Mouse (Mus musculus) intestine, embryonic 14.5 days (tissue): Measurements from ENCODE around the gene Chrd. TPM values are rescaled to one million over a fixed set of nuclear protein-coding genes. Genes with fewer than 3 reads are reported as not detected.

ENCODE experiments used
- ATAC-seq: fragments of 200-750 bp; cut with Nextera tagmentation; replicated peaks from 2 replicates; pipeline ENCODE4 v1.8.0; 2017; ENCODE audit warnings: low read depth, moderate number of reproducible peaks, moderate TSS enrichment, moderate library complexity; ENCODE audit not compliant: low FRiP score, low TSS enrichment
- DNase-seq: peaks from one replicate; pipeline ENCODE4 v3.0.0-alpha.2; 2018; ENCODE audit warnings: low spot score
- H3K27ac ChIP-seq: fragments of 300-500 bp; sonication (generic); 2 replicates; pipeline ENCODE4 v1.5.1; 2014; ENCODE audit warnings: low read depth, mild to moderate bottlenecking, control low read depth
- H3K27me3 ChIP-seq: fragments of 300-500 bp; sonication (generic); replicated peaks from 2 replicates; pipeline ENCODE4 v1.6.1; 2014; ENCODE audit warnings: low read length, control low read depth; ENCODE audit not compliant: control insufficient read depth, insufficient read depth
- H3K36me3 ChIP-seq: fragments of 300-500 bp; sonication (generic); 2 replicates; pipeline ENCODE4 v1.6.1; 2014; ENCODE audit warnings: low read length, control low read depth; ENCODE audit not compliant: control insufficient read depth, insufficient read depth
- H3K4me1 ChIP-seq: fragments of 300-500 bp; sonication (generic); replicated peaks from 2 replicates; pipeline ENCODE4 v1.6.1; 2014; ENCODE audit warnings: low read length, control low read depth, mixed read lengths; ENCODE audit not compliant: control insufficient read depth, insufficient read depth
- H3K4me2 ChIP-seq: fragments of 300-500 bp; sonication (generic); 2 replicates; pipeline ENCODE4 v1.6.1; 2014; ENCODE audit warnings: low read length
- H3K4me3 ChIP-seq: fragments of 300-500 bp; sonication (generic); 2 replicates; pipeline ENCODE4 v1.5.1; 2014; ENCODE audit warnings: low read depth, low read length, control low read depth, mixed read lengths
- H3K9ac ChIP-seq: fragments of 300-500 bp; sonication (generic); 2 replicates; pipeline ENCODE4 v1.6.1; 2014; ENCODE audit warnings: mild to moderate bottlenecking, low read length
- H3K9me3 ChIP-seq: fragments of 300-500 bp; sonication (generic); 2 replicates; pipeline ENCODE4 v1.6.1; 2016; ENCODE audit warnings: low read length, control low read depth; ENCODE audit not compliant: control insufficient read depth
- WGBS: fragments of 180-500 bp; shearing (Covaris S2); extraction: QIAGEN DNeasy Blood & Tissue Kit; methylation state at CpG from one replicate; pipeline ENCODE4 v1.1.7; 2014; 5-methylcytosine and 5-hydroxymethylcytosine counted together
- polyA plus RNA-seq: library from polyadenylated mRNA; unstranded; fragments of >200 nt; fragmentation: Nextera tagmentation; extraction: Ambion mirVana; gene quantifications from 2 replicates; pipeline ENCODE4 v1.2.1, GENCODE M21; 2014

Gene Chrd
- polyA plus RNA-seq, 1 experiment from 2014 or later = 4.2 TPM

- Histone ChIP-seq H3K4me3 (peak overlapping the region; percentile 61), H3K36me3 (peaks cover 35% of the 10 kb centered on the region), H3K4me1 (peaks cover 20% of the 10 kb centered on the region), H3K4me2 (peak overlapping the region; percentile 86), H3K27ac (peak overlapping the region; percentile 95), H3K9ac (peak overlapping the region; percentile 65), H3K9me3 (no peaks in the 10 kb centered on the region), H3K27me3 (no peaks in the 10 kb centered on the region)
- ATAC-seq = no peak
- no peak for DNase-seq
- WGBS = 1% methylated on average over 12 of the region's 12 CpGs
These were observed 17.4 kb upstream of the Chrd start for GRCm38 (mm10) chr16:20715566-20715965.

DNA sequence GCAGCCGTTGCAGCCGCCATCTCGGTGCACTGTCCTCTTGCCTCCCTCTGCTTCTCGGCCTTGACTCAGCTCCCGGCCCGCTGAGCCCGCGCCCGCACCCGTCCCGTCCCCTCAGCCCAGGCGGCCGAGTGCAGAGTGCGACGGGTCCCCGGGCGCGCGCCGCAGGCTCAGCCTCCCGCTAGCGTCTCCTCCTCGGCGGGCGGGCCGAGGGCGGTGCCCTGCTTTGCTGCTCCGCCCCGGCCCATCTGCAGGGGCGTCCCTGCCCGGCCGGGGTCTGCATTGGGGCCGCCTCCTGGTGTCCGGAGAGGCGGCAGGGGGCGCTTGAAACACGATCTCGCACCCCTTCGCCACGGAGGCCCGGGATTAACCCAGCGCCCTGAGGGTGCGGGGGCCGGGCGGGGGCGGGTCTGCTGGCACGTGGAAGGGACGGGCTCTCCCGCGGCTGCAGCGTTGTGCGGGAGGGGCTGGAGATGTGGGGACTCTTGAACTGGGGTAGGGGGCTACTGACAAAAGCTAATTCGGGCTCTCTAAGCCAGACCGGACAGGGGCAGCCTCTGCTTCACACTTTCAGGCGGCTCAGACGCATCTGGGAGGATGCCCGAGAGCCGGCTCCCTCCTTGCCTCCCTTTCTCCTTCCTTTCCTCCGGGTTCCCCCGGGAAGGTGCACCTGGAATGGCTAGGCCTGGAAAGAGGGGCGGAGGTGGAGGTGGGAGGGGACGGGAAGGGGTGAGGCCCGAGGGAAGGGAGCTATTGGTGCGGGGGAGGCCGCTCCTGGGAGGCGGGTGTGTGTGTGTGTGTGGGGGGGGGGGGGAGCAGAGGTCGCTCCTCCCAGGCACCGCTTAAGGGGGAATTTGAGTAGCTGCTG, 16.7 kb upstream of the Chrd start:
- under 1% methylated on average over 63 of the region's 68 CpGs for WGBS
- Histone ChIP-seq H3K36me3 (peaks cover 39% of the 10 kb centered on the region), H3K27me3 (no peaks in the 10 kb centered on the region), H3K9me3 (no peaks in the 10 kb centered on the region), H3K4me3 (peak overlapping the region; percentile 61), H3K9ac (peak overlapping the region; percentile 65), H3K4me2 (peak overlapping the region; percentile 86), H3K27ac (peak overlapping the region; percentile 95), H3K4me1 (peaks cover 20% of the 10 kb centered on the region)
- peak; percentile 93 for DNase-seq
- ATAC-seq = peak; percentile 84

DNA sequence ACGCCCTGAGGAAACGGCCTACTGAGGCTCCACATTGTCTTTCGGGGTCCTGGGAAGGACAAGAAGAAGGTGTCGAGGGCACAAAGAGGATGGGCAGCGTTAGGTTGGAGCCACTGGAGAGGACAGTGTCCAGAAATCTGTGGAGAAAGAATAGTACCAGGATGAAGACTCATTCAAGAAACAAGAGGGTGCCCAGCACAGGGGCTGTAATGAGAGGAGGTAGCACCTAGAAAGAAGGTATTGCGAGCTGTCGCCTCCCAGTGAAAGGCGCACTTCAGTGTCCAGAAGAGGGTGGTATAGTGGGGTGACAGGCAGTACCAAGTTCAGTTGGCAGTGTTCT, 16.1 kb upstream of the Chrd start:
- H3K9ac ChIP-seq = peak overlapping the region; percentile 65
- H3K36me3 ChIP-seq = peaks cover 39% of the 10 kb centered on the region
- 0% methylated on average over 8 of the region's 8 CpGs for WGBS
- ATAC-seq (no peak), DNase-seq (no peak)
- peak overlapping the region; percentile 86 for H3K4me2 ChIP-seq
- H3K27me3 ChIP-seq = no peaks in the 10 kb centered on the region
- H3K27ac ChIP-seq = peak overlapping the region; percentile 95
- H3K9me3 ChIP-seq = no peaks in the 10 kb centered on the region
- H3K4me1 ChIP-seq = peaks cover 20% of the 10 kb centered on the region
- peak overlapping the region; percentile 61 for H3K4me3 ChIP-seq

- peaks cover 20% of the 10 kb centered on the region for H3K4me1 ChIP-seq
- peak; percentile 86 for ATAC-seq
- H3K4me3 ChIP-seq = peak within 1 kb of the TSS; percentile 61
- DNase-seq = peak; percentile 97
- under 1% methylated on average over 62 of the region's 62 CpGs for WGBS
- H3K27ac ChIP-seq = peak within 1 kb of the TSS; percentile 95
- H3K4me2 ChIP-seq = peak within 1 kb of the TSS; percentile 86
- H3K36me3 ChIP-seq = peaks cover 39% of the 10 kb centered on the region
- peak within 1 kb of the TSS; percentile 65 for H3K9ac ChIP-seq
- H3K9me3 ChIP-seq = no peaks in the 10 kb centered on the region
- H3K27me3 ChIP-seq = no peaks in the 10 kb centered on the region
These were observed 15.5 kb upstream of the Chrd start, which contains the start of the genes Polr2h and Clcn2 for GRCm38 (mm10) chr16:20717181-20717977. Gene Polr2h (plus strand): TSS chr16:20717665. Gene Clcn2 (minus strand): TSS chr16:20717746.

- peak overlapping the region; percentile 65 for H3K9ac ChIP-seq
- 4% methylated on average over 18 of the region's 18 CpGs for WGBS
These were observed 14.8 kb upstream of the Chrd start for GRCm38 (mm10) chr16:20717978-20718670.

GRCm38 (mm10) chr16:20721808-20722207, 11.1 kb upstream of the Chrd start:
- H3K36me3 ChIP-seq = peaks cover 32% of the 10 kb centered on the region
- no peak overlapping the region for H3K27ac ChIP-seq
- H3K9ac ChIP-seq = no peak overlapping the region
- peaks cover 9% of the 10 kb centered on the region for H3K4me1 ChIP-seq
- DNase-seq (no peak), ATAC-seq (no peak)
- no peaks in the 10 kb centered on the region for H3K27me3 ChIP-seq
- H3K9me3 ChIP-seq = no peaks in the 10 kb centered on the region
- no peak overlapping the region for H3K4me2 ChIP-seq
- no peak overlapping the region for H3K4me3 ChIP-seq
- WGBS = 85% methylated on average over 10 of the region's 10 CpGs

More at GRCm38 (mm10) chr16:20717978-20718670, 14.8 kb upstream of the Chrd start:
- peak; percentile 32 for ATAC-seq
- Histone ChIP-seq H3K9me3 (no peaks in the 10 kb centered on the region), H3K36me3 (peaks cover 36% of the 10 kb centered on the region), H3K27me3 (no peaks in the 10 kb centered on the region), H3K4me3 (peak overlapping the region; percentile 61), H3K27ac (peak overlapping the region; percentile 95), H3K4me2 (peak overlapping the region; percentile 86), H3K4me1 (peaks cover 20% of the 10 kb centered on the region)
- DNase-seq = no peak

- H3K4me3 ChIP-seq = no peak overlapping the region
- no peaks in the 10 kb centered on the region for H3K9me3 ChIP-seq
- H3K27me3 ChIP-seq = no peaks in the 10 kb centered on the region
- H3K4me2 ChIP-seq = no peak overlapping the region
- ATAC-seq (no peak), DNase-seq (no peak)
- no peak overlapping the region for H3K27ac ChIP-seq
- 56% methylated on average over 4 of the region's 4 CpGs for WGBS
- H3K9ac ChIP-seq = no peak overlapping the region
- H3K36me3 ChIP-seq = peaks cover 32% of the 10 kb centered on the region
- H3K4me1 ChIP-seq = peaks cover 7% of the 10 kb centered on the region
These were observed 10.2 kb upstream of the Chrd start for GRCm38 (mm10) chr16:20722736-20723135.

DNA sequence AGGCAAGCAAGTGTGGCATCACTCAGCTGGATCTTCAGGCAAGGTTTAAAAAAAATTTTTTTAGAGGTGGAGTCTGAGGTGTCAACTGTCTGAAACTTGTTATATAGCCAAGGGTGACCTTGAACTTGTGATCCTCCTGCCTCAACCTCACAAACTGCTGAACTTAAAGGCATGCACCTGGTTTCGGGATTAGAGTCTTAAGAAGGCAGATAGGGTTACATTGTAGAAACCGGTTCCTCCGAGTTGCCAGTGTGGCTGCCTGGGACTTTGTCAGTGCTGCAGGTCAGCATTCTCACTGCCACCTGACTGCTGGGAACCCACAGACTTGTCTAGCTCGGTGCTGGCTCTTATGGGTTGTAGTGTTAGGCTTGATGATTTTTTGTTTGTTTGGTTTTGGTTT, 9.7 kb upstream of the Chrd start:
- Histone ChIP-seq H3K4me3 (no peak overlapping the region), H3K4me2 (no peak overlapping the region), H3K27ac (no peak overlapping the region), H3K36me3 (peaks cover 32% of the 10 kb centered on the region), H3K9ac (no peak overlapping the region), H3K9me3 (no peaks in the 10 kb centered on the region), H3K4me1 (peaks cover 7% of the 10 kb centered on the region), H3K27me3 (no peaks in the 10 kb centered on the region)
- 45% methylated on average over 4 of the region's 4 CpGs for WGBS
- ATAC-seq (no peak), DNase-seq (no peak)
